In the genomic region with DNA sequence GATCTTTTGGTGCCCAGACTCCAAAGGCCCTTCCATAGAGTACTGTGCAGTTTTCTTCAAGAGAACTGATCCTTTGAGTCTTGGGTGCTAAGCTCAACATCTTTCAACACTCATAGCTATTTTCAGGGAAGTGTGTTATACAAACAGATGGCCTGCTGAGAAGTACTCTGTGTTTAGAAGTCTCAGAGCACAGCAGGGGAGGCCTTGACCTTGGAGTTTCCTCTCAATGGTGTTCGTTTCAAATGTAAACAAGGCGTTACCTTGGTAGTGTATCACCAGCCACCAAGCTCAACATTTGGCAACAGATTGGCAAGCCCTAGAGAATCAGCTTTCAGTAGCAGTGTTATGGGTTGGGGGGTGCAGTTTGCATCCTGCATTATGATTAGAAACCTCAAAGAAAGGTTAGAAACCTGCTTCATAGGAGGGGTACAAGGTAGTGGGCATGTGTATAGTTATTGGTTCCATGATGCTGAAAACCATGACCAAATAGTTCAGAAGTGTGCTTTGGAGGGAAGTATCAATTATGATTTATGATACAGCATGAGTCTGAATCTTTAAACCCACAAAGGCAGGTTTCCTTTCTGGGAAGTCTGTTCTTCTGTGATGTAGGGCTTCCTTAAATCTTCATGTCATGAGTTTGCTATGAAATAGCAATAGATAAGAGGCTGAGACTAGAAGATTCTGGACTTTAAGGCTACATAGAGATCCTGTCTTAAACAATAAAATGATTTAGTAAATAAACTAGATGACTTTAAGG, we compare ENCODE assay signal across 17 mouse cellular contexts.
DNase-seq lines count a peak whose midpoint lies in the region; ATAC-seq and TF ChIP-seq lines count a peak whose summit lies in the region.
"Had no signal": no experiment of that assay in that cellular context is flagged by ENCODE, and none has a peak within 500 bp of the region (broad histone marks: within the 10 kb centered on the region; RNA-seq: fewer than 3 reads in every experiment).

No protein-coding gene starts in this region.

- no peaks in the 10 kb centered on the region for H3K9me3 ChIP-seq in heart, embryonic 16.5 days (replicated peaks; ENCODE audit: control insufficient read depth, low read length)
- H3K9me3 ChIP-seq in ES-Bruce4 (replicated peaks; ENCODE audit: control insufficient read depth, insufficient read depth, low read length, poor library complexity, severe bottlenecking): no peaks in the 10 kb centered on the region
- H3K9me3 ChIP-seq: embryonic facial prominence, embryonic 15.5 days; forebrain, embryonic 13.5 days; limb, embryonic 13.5 days; megakaryocyte, embryonic 14.5 days had no signal

- peaks cover 15% of the 10 kb centered on the region; the same call in 1 of the 2 replicates for H3K4me1 ChIP-seq in heart, embryonic 16.5 days (ENCODE audit: control insufficient read depth, insufficient read depth, low read length)
- peaks cover 3% of the 10 kb centered on the region for H3K4me1 ChIP-seq in ES-Bruce4 (ENCODE audit: control insufficient read depth, insufficient read depth, low read length)
- H3K4me1 ChIP-seq: embryonic facial prominence, embryonic 15.5 days; forebrain, embryonic 13.5 days; limb, embryonic 13.5 days had no signal

- DNase-seq in heart, postnatal 10 days: no peak
- peak; percentile 42 for DNase-seq in 416B (ENCODE audit: low read depth)
- DNase-seq in thymus, postnatal 0 days (ENCODE audit: low spot score): no peak
- DNase-seq in urinary bladder, postnatal 36 days (ENCODE audit: low spot score in 2 of 2): no peak
- DNase-seq: adrenal gland, postnatal 36 days; gastrocnemius, postnatal 10 days; heart, postnatal 36 days; right cerebral cortex, postnatal 25 days had no signal

- H3K36me3 ChIP-seq in heart, embryonic 16.5 days (ENCODE audit: control insufficient read depth, insufficient read depth): no peaks in the 10 kb centered on the region
- no peaks in the 10 kb centered on the region for H3K36me3 ChIP-seq in ES-Bruce4 (ENCODE audit: control insufficient read depth, insufficient read depth, low read length, poor library complexity, severe bottlenecking)
- H3K36me3 ChIP-seq: embryonic facial prominence, embryonic 15.5 days; limb, embryonic 13.5 days had no signal

- H3K4me3 ChIP-seq in heart, embryonic 16.5 days (ENCODE audit: low read length): no peak overlapping the region
- no peak overlapping the region for H3K4me3 ChIP-seq in ES-Bruce4 (ENCODE audit: low read depth, low read length)
- H3K4me3 ChIP-seq: embryonic facial prominence, embryonic 15.5 days; forebrain, embryonic 13.5 days; limb, embryonic 13.5 days; megakaryocyte, embryonic 14.5 days had no signal

- H3K27me3 ChIP-seq in heart, embryonic 16.5 days (ENCODE audit: control insufficient read depth, insufficient read depth, low read length): no peaks in the 10 kb centered on the region
- H3K27me3 ChIP-seq in ES-Bruce4 (ENCODE audit: control insufficient read depth, insufficient read depth, low read length, poor library complexity, severe bottlenecking): no peaks in the 10 kb centered on the region
- H3K27me3 ChIP-seq: embryonic facial prominence, embryonic 15.5 days; forebrain, embryonic 13.5 days; limb, embryonic 13.5 days had no signal

- TF ChIP-seq POLR2A in ES-Bruce4 (IDR thresholded peaks at IDR 0.05; ENCODE audit: insufficient read depth, low read length): no peak

- intact Hi-C loops in heart, postnatal 10 days (cut with DNase I): no loop called here

- H3K27ac ChIP-seq in heart, embryonic 16.5 days (ENCODE audit: low read length): peak overlapping the region; percentile 55
- 0 out of 2 replicates have a peak overlapping the region, but pooled peaks have one; percentile 28 for H3K27ac ChIP-seq in ES-Bruce4 (ENCODE audit: insufficient read depth, low read length)
- H3K27ac ChIP-seq: embryonic facial prominence, embryonic 15.5 days; forebrain, embryonic 13.5 days; limb, embryonic 13.5 days had no signal

- no peak for TF ChIP-seq CTCF in ES-Bruce4 (IDR thresholded peaks at IDR 0.05; ENCODE audit: low read depth, low read length)

- H3K9ac ChIP-seq in heart, embryonic 16.5 days (ENCODE audit: low read length): no peak overlapping the region
- H3K9ac ChIP-seq in ES-Bruce4 (ENCODE audit: low read depth, poor library complexity, severe bottlenecking): no peak overlapping the region
- H3K9ac ChIP-seq: embryonic facial prominence, embryonic 15.5 days; forebrain, embryonic 13.5 days; limb, embryonic 13.5 days had no signal

- H3K4me2 ChIP-seq in heart, embryonic 16.5 days (ENCODE audit: low read depth, low read length): no peak overlapping the region
- H3K4me2 ChIP-seq: embryonic facial prominence, embryonic 15.5 days; forebrain, embryonic 13.5 days; limb, embryonic 13.5 days had no signal

- no peak for ATAC-seq in heart, embryonic 16.5 days (replicated peaks; ENCODE audit: extremely low read depth, insufficient read depth, low FRiP score)
- peak; percentile 31; the same call in 1 of the 2 replicates for ATAC-seq in granulocyte monocyte progenitor cell, adult 5-6 weeks (replicated peaks; ENCODE audit: poor library complexity, severe bottlenecking)
- ATAC-seq: activated CD4-positive, CD25-positive, alpha-beta regulatory T cell, adult 4 months; forebrain, embryonic 13.5 days; intestine, postnatal 0 days had no signal

- no peak for TF ChIP-seq EP300 in ES-Bruce4 (IDR thresholded peaks at IDR 0.05; ENCODE audit: insufficient read depth, low read depth, low read length)

- 37% methylated on average over 2 of the region's 2 CpGs for WGBS in heart, embryonic 16.5 days
